Mouse (Mus musculus) gastrocnemius, adult 8-10 months (tissue): ENCODE data around the gene Ncoa4. TPM values are rescaled to one million over a fixed set of nuclear protein-coding genes. Genes with fewer than 3 reads are reported as not detected.
A peak's percentile ranks its signal among the peaks of the same experiment; 100 is the strongest.
"Not testable (repeated sequence)": the region's sequence is repeated elsewhere in the genome, so short reads cannot be mapped to it uniquely, and the experiment has no call there.

Source experiments
- DNase-seq, 2 experiments: peaks; one replicate each; pipeline ENCODE4 v3.0.0; 2022; ENCODE audit warnings: low spot score in 2 of 2
- total RNA-seq, 4 experiments: library from RNA; stranded (reverse); gene quantifications; 2 replicates each; pipeline ENCODE4 v1.2.4; 2022

Ncoa4 gene
- 10 to 100 TPM; 56.3 to 83.2 (median 68.9) TPM for total RNA-seq

GRCm38 (mm10) chr14:32159690-32160246, at the start of gene Ncoa4:
TSS of gene Ncoa4 (plus strand) at chr14:32159865.
- peak; percentile 98 for DNase-seq

- DNase-seq = not testable (repeated sequence)
Measured at GRCm38 (mm10) chr14:32112124-32112523, 47.5 kb upstream of the Ncoa4 start.

- no peak for DNase-seq
Measured at GRCm38 (mm10) chr14:32120940-32121919, 38.4 kb upstream of the Ncoa4 start.

- DNase-seq = peak in 1 of 2 experiments; percentile 7
Measured at GRCm38 (mm10) chr14:32121920-32122315, 37.7 kb upstream of the Ncoa4 start.

GRCm38 (mm10) chr14:32124261-32124660, 35.4 kb upstream of the Ncoa4 start:
- DNase-seq = no peak

GRCm38 (mm10) chr14:32125256-32125655, 34.4 kb upstream of the Ncoa4 start:
- DNase-seq = not testable (repeated sequence)

GRCm38 (mm10) chr14:32128409-32128808, 31.3 kb upstream of the Ncoa4 start:
- DNase-seq = no peak

- no peak for DNase-seq
Measured at GRCm38 (mm10) chr14:32131836-32132235, 27.8 kb upstream of the Ncoa4 start.

- DNase-seq = no peak
Measured at GRCm38 (mm10) chr14:32134293-32134692, 25.4 kb upstream of the Ncoa4 start.

GRCm38 (mm10) chr14:32136467-32136866, 23.2 kb upstream of the Ncoa4 start:
- not testable (repeated sequence) for DNase-seq

GRCm38 (mm10) chr14:32140359-32140965, 19.2 kb upstream of the Ncoa4 start:
- DNase-seq = no peak

GRCm38 (mm10) chr14:32141723-32142122, 17.9 kb upstream of the Ncoa4 start, which contains the start of gene Msmb:
TSS of gene Msmb (plus strand) at chr14:32142023.
- no peak for DNase-seq

GRCm38 (mm10) chr14:32144734-32145133, 14.9 kb upstream of the Ncoa4 start:
- no peak for DNase-seq

GRCm38 (mm10) chr14:32145401-32145800, 14.3 kb upstream of the Ncoa4 start:
- DNase-seq = no peak

- DNase-seq = no peak
Measured at GRCm38 (mm10) chr14:32145809-32146511, 13.7 kb upstream of the Ncoa4 start.

GRCm38 (mm10) chr14:32146578-32146977, 13.1 kb upstream of the Ncoa4 start:
- no peak for DNase-seq

GRCm38 (mm10) chr14:32150872-32151271, 8.8 kb upstream of the Ncoa4 start:
- DNase-seq = no peak

GRCm38 (mm10) chr14:32152243-32152965, 7.3 kb upstream of the Ncoa4 start:
- DNase-seq = no peak

GRCm38 (mm10) chr14:32153156-32153555, 6.5 kb upstream of the Ncoa4 start:
- no peak for DNase-seq

- no peak for DNase-seq
Measured at GRCm38 (mm10) chr14:32154758-32155157, 4.9 kb upstream of the Ncoa4 start.
